ENCODE assay signal across 10 mouse cellular contexts in genomic region chr11:120042141-120042838, GRCm38 (mm10). TPM values are rescaled to one million over a fixed set of nuclear protein-coding genes. Genes with fewer than 3 reads are reported as not detected.
DNase-seq lines count a peak whose midpoint lies in the region; ATAC-seq and TF ChIP-seq lines count a peak whose summit lies in the region.
"Had no signal": no experiment of that assay in that cellular context is flagged by ENCODE, and none has a peak within 500 bp of the region (broad histone marks: within the 10 kb centered on the region; RNA-seq: fewer than 3 reads in every experiment).

No protein-coding gene starts in this region.

- peaks cover 6% of the 10 kb centered on the region for H3K27me3 ChIP-seq in kidney, embryonic 14.5 days (ENCODE audit: control insufficient read depth, insufficient read depth, low read length)
- H3K27me3 ChIP-seq in intestine, embryonic 15.5 days (replicated peaks), result peaks cover 13% of the 10 kb centered on the region
- H3K27me3 ChIP-seq: Patski had no signal

- DNase-seq in kidney, adult 9 months, result no peak
- no peak for DNase-seq in left cerebral cortex, adult 18-20 months (ENCODE audit: low spot score in 2 of 2)
- no peak for DNase-seq in kidney, postnatal 4 days
- DNase-seq: thymus, adult 18-20 months had no signal

- no peak overlapping the region for H3K4me2 ChIP-seq in kidney, embryonic 14.5 days (replicated peaks; ENCODE audit: low read depth, low read length)
- no peak overlapping the region for H3K4me2 ChIP-seq in intestine, embryonic 15.5 days (replicated peaks)

- no peak for TF ChIP-seq POLR2A in cortical plate, adult 2 months (IDR thresholded peaks at IDR 0.05; ENCODE audit: extremely low read depth, insufficient read depth, low read length)

- ATAC-seq in kidney, embryonic 14.5 days (ENCODE audit: low FRiP score, low TSS enrichment), result no peak
- ATAC-seq in intestine, embryonic 15.5 days, result no peak
- peak; percentile 17; the same call in 1 of the 2 replicates for ATAC-seq in megakaryocyte progenitor cell, adult 5-6 weeks (replicated peaks; ENCODE audit: poor library complexity)
- no peak for ATAC-seq in inflammation-experienced regulatory T-cells, adult 6 months
- ATAC-seq: Patski had no signal

- peaks cover 10% of the 10 kb centered on the region for H3K4me1 ChIP-seq in kidney, embryonic 14.5 days (ENCODE audit: control insufficient read depth, insufficient read depth, low read length)
- peaks cover 31% of the 10 kb centered on the region for H3K4me1 ChIP-seq in cortical plate, adult 2 months (ENCODE audit: control insufficient read depth, insufficient read depth, low read length)
- H3K4me1 ChIP-seq in intestine, embryonic 15.5 days (replicated peaks), result peaks cover 29% of the 10 kb centered on the region

- peak overlapping the region; percentile 24; the same call in 1 of the 2 replicates for H3K27ac ChIP-seq in kidney, embryonic 14.5 days (ENCODE audit: low read depth, low read length)
- peak overlapping the region; percentile 73 for H3K27ac ChIP-seq in cortical plate, adult 2 months (ENCODE audit: insufficient read depth, low read length)
- peak overlapping the region; percentile 15; the same call in 1 of the 2 replicates for H3K27ac ChIP-seq in intestine, embryonic 15.5 days

- no peak overlapping the region for H3K4me3 ChIP-seq in kidney, embryonic 14.5 days (ENCODE audit: low read length)
- no peak overlapping the region for H3K4me3 ChIP-seq in cortical plate, adult 2 months (ENCODE audit: insufficient read depth, low read length)
- H3K4me3 ChIP-seq in intestine, embryonic 15.5 days (replicated peaks), result no peak overlapping the region

- TF ChIP-seq CTCF in cortical plate, adult 2 months (IDR thresholded peaks at IDR 0.05; ENCODE audit: extremely low read depth, insufficient read depth, low read length), result no peak

- WGBS in kidney, embryonic 14.5 days, result 76% methylated on average over 7 of the region's 7 CpGs
- WGBS in intestine, embryonic 15.5 days, result 72% methylated on average over 7 of the region's 7 CpGs

- H3K9ac ChIP-seq in kidney, embryonic 14.5 days (ENCODE audit: low read depth, low read length), result no peak overlapping the region
- H3K9ac ChIP-seq in intestine, embryonic 15.5 days, result 0 out of 2 replicates have a peak overlapping the region, but pooled peaks have one; percentile 4

- H3K9me3 ChIP-seq in kidney, embryonic 14.5 days (ENCODE audit: control insufficient read depth, low read length), result no peaks in the 10 kb centered on the region
- H3K9me3 ChIP-seq in intestine, embryonic 15.5 days, result no peaks in the 10 kb centered on the region

- H3K36me3 ChIP-seq in kidney, embryonic 14.5 days (ENCODE audit: control insufficient read depth, insufficient read depth, low read length), result no peaks in the 10 kb centered on the region
- H3K36me3 ChIP-seq in intestine, embryonic 15.5 days, result no peaks in the 10 kb centered on the region

RNA-seq across cellular contexts. Expression of gene Aatk, which starts 4.7 kb away (rescaled TPM):
- polyA plus RNA-seq in kidney, embryonic 14.5 days (2014; fragmentation: Nextera tagmentation; extraction: Ambion mirVana), result 1.3 and 1.9 TPM in 2 replicates
- polyA plus RNA-seq in cortical plate, adult 2 months (2012; rRNA removed), result 208 and 235 TPM in 2 replicates
- polyA plus RNA-seq in intestine, embryonic 15.5 days (2015; fragmentation: Nextera tagmentation; extraction: Ambion mirVana), result 3.1 and 3.4 TPM in 2 replicates
- 4.7 and 6.3 TPM in 2 replicates for total RNA-seq in megakaryocyte progenitor cell, adult 5-6 weeks (2015)
- total RNA-seq in megakaryocyte progenitor cell, adult 5-6 weeks (2017), result 5.6 and 6.3 TPM in 2 replicates
- 100 to 1,000 TPM; 185 to 187 TPM for total RNA-seq in left cerebral cortex, adult 18-20 months (2021)
- not detected for polyA plus RNA-seq in inflammation-experienced regulatory T-cells, adult 6 months (2017; shearing (Covaris generic))

RNA-seq across cellular contexts. Expression of gene Cep131, which starts 44.3 kb away (rescaled TPM):
- 19.9 and 28.1 TPM in 2 replicates for polyA plus RNA-seq in kidney, embryonic 14.5 days (2014; fragmentation: Nextera tagmentation; extraction: Ambion mirVana)
- polyA plus RNA-seq in cortical plate, adult 2 months (2012; rRNA removed), result 32.1 and 39.6 TPM in 2 replicates
- polyA plus RNA-seq in intestine, embryonic 15.5 days (2015; fragmentation: Nextera tagmentation; extraction: Ambion mirVana), result 14.2 and 19.7 TPM in 2 replicates
- total RNA-seq in megakaryocyte progenitor cell, adult 5-6 weeks (2015), result 5.1 and 5.2 TPM in 2 replicates
- 12.3 and 19.3 TPM in 2 replicates for total RNA-seq in megakaryocyte progenitor cell, adult 5-6 weeks (2017)
- 10 to 100 TPM; 20.6 to 31.9 TPM for total RNA-seq in left cerebral cortex, adult 18-20 months (2021)
- polyA plus RNA-seq in inflammation-experienced regulatory T-cells, adult 6 months (2017; shearing (Covaris generic)), result under 1 TPM; 0.28 to 0.48 (median 0.29) TPM

RNA-seq across cellular contexts. Expression of gene Tepsin, which starts 56.2 kb away (rescaled TPM):
- polyA plus RNA-seq in kidney, embryonic 14.5 days (2014; fragmentation: Nextera tagmentation; extraction: Ambion mirVana), result 12.2 and 15.6 TPM in 2 replicates
- 30.8 and 32.6 TPM in 2 replicates for polyA plus RNA-seq in cortical plate, adult 2 months (2012; rRNA removed)
- polyA plus RNA-seq in intestine, embryonic 15.5 days (2015; fragmentation: Nextera tagmentation; extraction: Ambion mirVana), result 15.4 and 17.7 TPM in 2 replicates
- 8.3 and 10.3 TPM in 2 replicates for total RNA-seq in megakaryocyte progenitor cell, adult 5-6 weeks (2015)
- 8.3 and 8.8 TPM in 2 replicates for total RNA-seq in megakaryocyte progenitor cell, adult 5-6 weeks (2017)
- 10 to 100 TPM; 14.8 TPM for total RNA-seq in left cerebral cortex, adult 18-20 months (2021)
- 10 to 100 TPM in 1 of 3 experiments, 1 to 10 TPM in 2; 8.1 to 12.5 (median 9.3) TPM for polyA plus RNA-seq in inflammation-experienced regulatory T-cells, adult 6 months (2017; shearing (Covaris generic))

RNA-seq across cellular contexts. Expression of gene Ndufaf8, which starts 56.4 kb away (rescaled TPM):
- polyA plus RNA-seq in kidney, embryonic 14.5 days (2014; fragmentation: Nextera tagmentation; extraction: Ambion mirVana), result 97.3 and 115 TPM in 2 replicates
- 52.8 and 54.7 TPM in 2 replicates for polyA plus RNA-seq in cortical plate, adult 2 months (2012; rRNA removed)
- polyA plus RNA-seq in intestine, embryonic 15.5 days (2015; fragmentation: Nextera tagmentation; extraction: Ambion mirVana), result 90.8 and 109 TPM in 2 replicates
- 18.6 and 24.5 TPM in 2 replicates for total RNA-seq in megakaryocyte progenitor cell, adult 5-6 weeks (2015)
- 20.0 and 20.6 TPM in 2 replicates for total RNA-seq in megakaryocyte progenitor cell, adult 5-6 weeks (2017)
- 10 to 100 TPM; 41.5 to 43.4 TPM for total RNA-seq in left cerebral cortex, adult 18-20 months (2021)
- polyA plus RNA-seq in inflammation-experienced regulatory T-cells, adult 6 months (2017; shearing (Covaris generic)), result 10 to 100 TPM; 88.3 to 98.3 (median 92.6) TPM

Comparison
In these comparisons a context has a peak if more than half of its experiments do, and no peak if none do; other contexts are left out.
1. H3K27ac ChIP-seq: peak in every context shown above with its lines; median percentile 73 in cortical plate, adult 2 months; 24 in kidney, embryonic 14.5 days; 15 in intestine, embryonic 15.5 days.
2. RNA of gene Aatk, which starts 4.7 kb away (polyA plus RNA-seq): 208 to 235 TPM in cortical plate, adult 2 months; 3.1 to 3.4 TPM in intestine, embryonic 15.5 days, 1.3 to 1.9 TPM in kidney, embryonic 14.5 days and not detected in inflammation-experienced regulatory T-cells, adult 6 months; every median in the first group is over 10 times any median in the second.
3. RNA of gene Cep131, which starts 44.3 kb away (polyA plus RNA-seq): 32.1 to 39.6 TPM in cortical plate, adult 2 months, 19.9 to 28.1 TPM in kidney, embryonic 14.5 days and 14.2 to 19.7 TPM in intestine, embryonic 15.5 days; 0.28 to 0.48 TPM in inflammation-experienced regulatory T-cells, adult 6 months; every median in the first group is over 10 times any median in the second.